Comparison of ENCODE assay signal across 8 mouse cellular contexts in genomic region chr1:91249564-91250414, GRCm38 (mm10). TPM values are rescaled to one million over a fixed set of nuclear protein-coding genes. Genes with fewer than 3 reads are reported as not detected.
DNase-seq lines count a peak whose midpoint lies in the region; ATAC-seq and TF ChIP-seq lines count a peak whose summit lies in the region.

TSS of gene Ube2f (plus strand) at chr1:91250304.

- H3K9me3 ChIP-seq in embryonic facial prominence, embryonic 15.5 days (replicated peaks): no peaks in the 10 kb centered on the region
- H3K9me3 ChIP-seq in limb, embryonic 14.5 days (ENCODE audit: control insufficient read depth, low read length): no peaks in the 10 kb centered on the region
- no peaks in the 10 kb centered on the region for H3K9me3 ChIP-seq in midbrain, postnatal 0 days (ENCODE audit: low read length)

- peak; percentile 25; the same call in 1 of the 2 replicates for TF ChIP-seq CTCF in bone marrow, adult 2 months (IDR thresholded peaks at IDR 0.05; ENCODE audit: control insufficient read depth, insufficient read depth, low read length)
- TF ChIP-seq CTCF in midbrain, postnatal 0 days (IDR thresholded peaks at IDR 0.05): peak; percentile 79

- 3% methylated on average over 43 of the region's 43 CpGs for WGBS in bone marrow, adult 2 months
- 1% methylated on average over 43 of the region's 43 CpGs for WGBS in embryonic facial prominence, embryonic 15.5 days
- WGBS in limb, embryonic 14.5 days: under 1% methylated on average over 43 of the region's 43 CpGs
- WGBS in midbrain, postnatal 0 days: under 1% methylated on average over 43 of the region's 43 CpGs

- peak within 1 kb of the TSS; percentile 89 for H3K27ac ChIP-seq in bone marrow, adult 2 months (ENCODE audit: control insufficient read depth, insufficient read depth, low read depth, low read length, poor library complexity)
- H3K27ac ChIP-seq in embryonic facial prominence, embryonic 15.5 days (replicated peaks): peak within 1 kb of the TSS; percentile 90
- peak within 1 kb of the TSS; percentile 74 for H3K27ac ChIP-seq in limb, embryonic 14.5 days (replicated peaks; ENCODE audit: low read depth, low read length)
- peak within 1 kb of the TSS; percentile 79 for H3K27ac ChIP-seq in midbrain, postnatal 0 days (ENCODE audit: low read depth, low read length)

- 0 out of 2 replicates have a peak, but pooled peaks cover 4% of the 10 kb centered on the region for H3K36me3 ChIP-seq in embryonic facial prominence, embryonic 15.5 days
- H3K36me3 ChIP-seq in limb, embryonic 14.5 days (ENCODE audit: control insufficient read depth, insufficient read depth, low read length): peaks cover 5% of the 10 kb centered on the region; the same call in 1 of the 2 replicates
- H3K36me3 ChIP-seq in midbrain, postnatal 0 days (ENCODE audit: insufficient read depth, low read length): peaks cover 2% of the 10 kb centered on the region; the same call in 1 of the 2 replicates

- TF ChIP-seq POLR2A in bone marrow, adult 2 months (IDR thresholded peaks at IDR 0.05; ENCODE audit: borderline replicate concordance, control insufficient read depth, low read depth, low read length): peak; percentile 88; the same call in 1 of the 2 replicates
- TF ChIP-seq POLR2A in limb, embryonic 14.5 days (IDR thresholded peaks at IDR 0.05; ENCODE audit: borderline replicate concordance, extremely low read depth, insufficient read depth, insufficient read length): peak; percentile 91

- DNase-seq in 416B (ENCODE audit: low read depth): peak; percentile 99
- peak; percentile 94 for DNase-seq in heart, adult 8-10 months (ENCODE audit: low spot score)
- DNase-seq in kidney, adult 9 months: peak; percentile 98
- DNase-seq in limb, embryonic 14.5 days (ENCODE audit: low spot score): peak; percentile 99
- DNase-seq in midbrain, postnatal 0 days (ENCODE audit: low spot score): peak; percentile 100
- peak; percentile 70 to 84 for DNase-seq in spleen, postnatal 14 days (ENCODE audit: low spot score in 2 of 2)

- H3K4me2 ChIP-seq in embryonic facial prominence, embryonic 15.5 days (replicated peaks): peak within 1 kb of the TSS; percentile 66
- peak within 1 kb of the TSS; percentile 76 for H3K4me2 ChIP-seq in limb, embryonic 14.5 days (replicated peaks; ENCODE audit: low read depth, low read length, severe bottlenecking)
- peak within 1 kb of the TSS; percentile 83 for H3K4me2 ChIP-seq in midbrain, postnatal 0 days (ENCODE audit: low read depth, low read length, poor library complexity, severe bottlenecking)

- peak; percentile 99 for ATAC-seq in embryonic facial prominence, embryonic 15.5 days (ENCODE audit: insufficient number of reproducible peaks, low FRiP score, low TSS enrichment, low read depth)
- peak; percentile 99 for ATAC-seq in limb, embryonic 14.5 days (ENCODE audit: low FRiP score, low read depth)
- peak; percentile 100 for ATAC-seq in midbrain, postnatal 0 days (ENCODE audit: low FRiP score)

- peak within 1 kb of the TSS; percentile 94 for H3K9ac ChIP-seq in embryonic facial prominence, embryonic 15.5 days
- H3K9ac ChIP-seq in limb, embryonic 14.5 days (ENCODE audit: low read depth, low read length, severe bottlenecking): peak within 1 kb of the TSS; percentile 94
- H3K9ac ChIP-seq in midbrain, postnatal 0 days (replicated peaks; ENCODE audit: low read length, poor library complexity, severe bottlenecking): peak within 1 kb of the TSS; percentile 92

- H3K4me1 ChIP-seq in bone marrow, adult 2 months (ENCODE audit: control insufficient read depth, insufficient read depth, low read length): peaks cover 3% of the 10 kb centered on the region; the same call in 1 of the 2 replicates
- peaks cover 38% of the 10 kb centered on the region for H3K4me1 ChIP-seq in embryonic facial prominence, embryonic 15.5 days
- H3K4me1 ChIP-seq in limb, embryonic 14.5 days (ENCODE audit: control insufficient read depth, insufficient read depth, low read length): peaks cover 13% of the 10 kb centered on the region
- H3K4me1 ChIP-seq in midbrain, postnatal 0 days (ENCODE audit: insufficient read depth, low read length): peaks cover 14% of the 10 kb centered on the region

- peak within 1 kb of the TSS; percentile 96 for H3K4me3 ChIP-seq in bone marrow, adult 2 months (replicated peaks; ENCODE audit: control insufficient read depth, low read depth, low read length)
- peak within 1 kb of the TSS; percentile 95 for H3K4me3 ChIP-seq in embryonic facial prominence, embryonic 15.5 days (replicated peaks)
- H3K4me3 ChIP-seq in limb, embryonic 14.5 days (replicated peaks; ENCODE audit: low read length): peak within 1 kb of the TSS; percentile 92
- peak within 1 kb of the TSS; percentile 98 for H3K4me3 ChIP-seq in midbrain, postnatal 0 days (ENCODE audit: low read depth, low read length)

- no peaks in the 10 kb centered on the region for H3K27me3 ChIP-seq in embryonic facial prominence, embryonic 15.5 days
- no peaks in the 10 kb centered on the region for H3K27me3 ChIP-seq in limb, embryonic 14.5 days (ENCODE audit: control insufficient read depth, insufficient read depth, low read length)
- no peaks in the 10 kb centered on the region for H3K27me3 ChIP-seq in midbrain, postnatal 0 days (ENCODE audit: insufficient read depth, low read length)

RNA-seq across cellular contexts. Expression of gene Ube2f, which starts in this region (rescaled TPM):
- 48.9 and 62.6 TPM in 2 replicates for polyA plus RNA-seq in bone marrow, adult 2 months (2011; ENCODE audit: insufficient read depth, insufficient read length, low replicate concordance, missing spikeins)
- 67.0 and 67.6 TPM in 2 replicates for polyA plus RNA-seq in embryonic facial prominence, embryonic 15.5 days (2015; fragmentation: Nextera tagmentation; extraction: Ambion mirVana)
- total RNA-seq in heart, adult 8-10 months (2022): 10 to 100 TPM; 39.6 to 52.2 (median 45.2) TPM
- 44.9 and 57.9 TPM in 2 replicates for polyA plus RNA-seq in limb, embryonic 14.5 days (2012; rRNA removed)
- 63.2 and 65.7 TPM in 2 replicates for polyA plus RNA-seq in limb, embryonic 14.5 days (2014; fragmentation: Nextera tagmentation; extraction: Ambion mirVana)
- 34.3 and 42.5 TPM in 2 replicates for total RNA-seq in midbrain, postnatal 0 days (2014; rRNA removed)
- 41.2 and 44.8 TPM in 2 replicates for polyA plus RNA-seq in midbrain, postnatal 0 days (2015; fragmentation: Nextera tagmentation; extraction: Ambion mirVana)

Comparison
In these comparisons a context has a peak if more than half of its experiments do, and no peak if none do; other contexts are left out.
1. Peak in every context shown above with its lines: DNase-seq, ATAC-seq, H3K4me3 ChIP-seq and H3K27ac ChIP-seq.